Mouse (Mus musculus) embryonic facial prominence, embryonic 12.5 days (tissue): Measurements from ENCODE around the gene Atl3. TPM values are rescaled to one million over a fixed set of nuclear protein-coding genes. Genes with fewer than 3 reads are reported as not detected.

Experiments used
- polyA plus RNA-seq: library from polyadenylated mRNA; unstranded; fragments of >200 nt; fragmentation: Nextera tagmentation; extraction: Ambion mirVana; gene quantifications from 2 replicates; pipeline ENCODE4 v1.2.1, GENCODE M21; 2016

The Atl3 gene
- polyA plus RNA-seq, 1 experiment from 2014 or later, result 12.9 TPM

Other genes with a start within 250 kb of the Atl3 start
- gene Rcor2, start 226.7 kb upstream of the Atl3 start, polyA plus RNA-seq, result 40.8 and 43.5 TPM in 2 replicates
- 61.2 and 62.8 TPM in 2 replicates for gene Mark2, start 152.2 kb upstream of the Atl3 start, polyA plus RNA-seq
- 40.3 and 46.1 TPM in 2 replicates for gene Spindoc, start 111.0 kb upstream of the Atl3 start, polyA plus RNA-seq
- 12.5 and 13.3 TPM in 2 replicates for gene 2700081O15Rik, start 76.4 kb upstream of the Atl3 start, polyA plus RNA-seq
- gene Rtn3, start 10.8 kb upstream of the Atl3 start, polyA plus RNA-seq, result 143 TPM in 2 replicates
- gene Pla2g16, start 63.4 kb downstream of the Atl3 start, polyA plus RNA-seq, result 7.2 and 7.4 TPM in 2 replicates
- 0.11 and 0.17 TPM in 2 replicates for gene Lgals12, start 113.2 kb downstream of the Atl3 start, polyA plus RNA-seq
- not detected in 2 replicates for gene Hrasls5, start 118.5 kb downstream of the Atl3 start, polyA plus RNA-seq
- not detected in 2 replicates for gene Slc22a19, start 217.3 kb downstream of the Atl3 start, polyA plus RNA-seq